Mouse (Mus musculus) E14TG2a.4 (cell line): ENCODE data around the gene Tbx4.

Experiments used
- CTCF ChIP-seq: conservative IDR thresholded peaks from 2 replicates; pipeline ENCODE4 v1.5.1; 2014; ENCODE audit warnings: low read length
- NANOG ChIP-seq: IDR thresholded peaks from 2 replicates; pipeline ENCODE4 v1.6.1; 2014; ENCODE audit warnings: borderline replicate concordance, low read length, mixed read lengths
- POU5F1 ChIP-seq: IDR thresholded peaks from 2 replicates; pipeline ENCODE4 v1.6.1; 2014; ENCODE audit warnings: low read length, borderline replicate concordance

DNA sequence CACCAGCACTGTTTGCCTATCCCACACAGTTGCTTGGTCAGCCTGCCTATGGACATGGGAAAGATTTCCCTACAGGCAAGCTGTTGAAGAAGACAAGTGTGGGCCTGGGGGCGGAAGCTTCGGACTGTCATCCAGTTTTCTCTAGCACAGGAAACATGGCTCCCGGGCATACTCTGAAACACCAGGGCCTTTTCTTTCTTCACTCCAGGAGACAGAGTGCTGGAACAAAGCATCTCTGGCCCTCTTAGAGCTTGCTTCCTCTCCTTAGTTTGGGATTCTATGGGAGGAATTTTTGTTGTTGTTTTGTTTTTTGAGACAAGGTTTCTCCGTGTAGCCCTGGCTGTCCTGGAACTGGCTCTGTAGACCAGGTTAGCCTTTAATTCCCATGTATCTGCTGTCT lies 1.7 kb upstream of the Tbx4 start:
- TF ChIP-seq CTCF = no peak
- TF ChIP-seq NANOG = peak; percentile 87
- no peak for TF ChIP-seq POU5F1
